Mouse (Mus musculus) inflammation-experienced regulatory T-cells (primary cell): ENCODE results near the gene Sprr2a3. TPM values are rescaled to one million over a fixed set of nuclear protein-coding genes. Genes with fewer than 3 reads are reported as not detected.

ENCODE experiments used
- polyA plus RNA-seq, 2 experiments: library from polyadenylated mRNA; unstranded; fragments of 100-300 nt; shearing (Covaris generic); gene quantifications; one replicate each; pipeline ENCODE4 v1.2.1; 2017

The Sprr2a3 gene
- not detected for polyA plus RNA-seq

GRCm38 (mm10) chr3:92285101-92285500 is at the start of gene Sprr2a3:
Sprr2a3 (plus strand) TSS chr3:92285417.

GRCm38 (mm10) chr3:92316320-92316719 is 31.1 kb downstream of the Sprr2a3 start, which contains the start of gene Sprr2b:
Sprr2b (plus strand) TSS chr3:92316620.

GRCm38 (mm10) chr3:92338840-92339239 is 53.6 kb downstream of the Sprr2a3 start, which contains the start of gene Sprr2d:
Sprr2d (plus strand) TSS chr3:92339140.

Other genes with a start within 250 kb of the Sprr2a3 start
- under 1 TPM in 1 of 2 experiments, not detected in 1; 0.53 TPM for gene Lor, start 202.3 kb upstream of the Sprr2a3 start, polyA plus RNA-seq
- 1 to 10 TPM in 1 of 2 experiments, under 1 TPM in 1; 0.66 to 1.8 TPM for gene Prr9, start 161.5 kb upstream of the Sprr2a3 start, polyA plus RNA-seq
- gene Lelp1, start 142.7 kb upstream of the Sprr2a3 start, polyA plus RNA-seq = not detected
- not detected for gene Sprr2a1, start 69.6 kb upstream of the Sprr2a3 start, polyA plus RNA-seq
- under 1 TPM in 1 of 2 experiments, not detected in 1; 0.67 TPM for gene Sprr2a2, start 69.5 kb upstream of the Sprr2a3 start, polyA plus RNA-seq
- gene Sprr2b, start 31.2 kb downstream of the Sprr2a3 start, polyA plus RNA-seq = not detected
- not detected for gene Sprr2d, start 53.7 kb downstream of the Sprr2a3 start, polyA plus RNA-seq
- gene Sprr2e, start 66.7 kb downstream of the Sprr2a3 start, polyA plus RNA-seq = under 1 TPM; 0.42 to 0.76 TPM
- gene Sprr2f, start 79.8 kb downstream of the Sprr2a3 start, polyA plus RNA-seq = not detected
- gene Sprr2h, start 100.3 kb downstream of the Sprr2a3 start, polyA plus RNA-seq = not detected
- gene Sprr2i, start 122.6 kb downstream of the Sprr2a3 start, polyA plus RNA-seq = not detected
- 1 to 10 TPM in 1 of 2 experiments, not detected in 1; 1.0 TPM for gene Sprr2j-ps, start 132.7 kb downstream of the Sprr2a3 start, polyA plus RNA-seq
- gene Gm9774, start 144.0 kb downstream of the Sprr2a3 start, polyA plus RNA-seq = 10 to 100 TPM; 23.3 to 26.3 TPM
- not detected for gene Sprr2k, start 147.2 kb downstream of the Sprr2a3 start, polyA plus RNA-seq
- not detected for gene Sprr1b, start 153.4 kb downstream of the Sprr2a3 start, polyA plus RNA-seq
- not detected for gene Sprr3, start 173.3 kb downstream of the Sprr2a3 start, polyA plus RNA-seq
- not detected for gene Sprr1a, start 200.5 kb downstream of the Sprr2a3 start, polyA plus RNA-seq
- gene Sprr4, start 215.1 kb downstream of the Sprr2a3 start, polyA plus RNA-seq = not detected
- gene 2310046K23Rik, start 249.1 kb downstream of the Sprr2a3 start, polyA plus RNA-seq = not detected